Mouse (Mus musculus) liver, adult (tissue): ENCODE results near the gene Man2a2.

Source experiments
- GATA4 ChIP-seq: IDR thresholded peaks from 2 replicates; pipeline ENCODE4 v1.6.1; 2014; ENCODE audit warnings: mild to moderate bottlenecking, low read length; ENCODE audit not compliant: insufficient replicate concordance

Man2a2 gene

DNA sequence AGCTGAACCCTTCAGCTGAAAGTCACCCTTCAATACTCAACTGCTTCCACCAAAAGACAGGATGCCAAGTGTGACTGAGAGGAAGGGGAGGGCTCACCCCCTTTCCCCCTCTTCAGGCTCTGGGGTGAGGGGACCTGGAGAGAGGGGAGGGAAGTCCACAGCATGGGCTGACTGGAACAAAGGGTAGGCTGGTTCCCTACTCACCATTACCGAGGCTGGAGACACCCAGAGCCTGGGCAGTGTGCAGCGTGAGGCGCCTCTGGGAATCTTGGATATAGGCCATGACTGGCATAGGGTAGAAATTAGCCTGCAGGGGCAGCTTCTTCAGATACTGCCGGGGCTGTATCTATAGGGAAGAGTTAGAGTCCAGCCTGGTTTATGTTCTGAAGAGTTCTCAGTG is 13.1 kb downstream of the Man2a2 start:
- TF ChIP-seq GATA4, result no peak

DNA sequence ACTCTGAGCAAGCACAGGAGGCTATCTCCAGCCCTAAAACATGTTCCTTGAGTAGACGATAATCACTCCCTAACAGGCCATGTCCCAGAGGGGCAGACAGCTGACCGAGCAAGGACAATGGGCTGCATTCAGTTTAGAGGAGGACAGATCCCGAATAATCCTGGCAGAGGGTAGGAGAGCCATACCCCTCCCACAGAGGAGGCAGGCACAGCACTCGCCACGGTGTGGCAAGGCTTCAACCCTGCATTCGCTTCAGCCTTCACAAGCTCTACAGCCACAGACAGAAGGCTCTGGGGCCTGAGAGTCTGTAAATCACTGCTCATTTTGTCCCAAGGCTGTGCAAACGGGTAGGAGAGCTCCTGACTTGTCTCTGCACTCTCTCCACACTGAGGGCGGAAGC is 14.0 kb downstream of the Man2a2 start:
- TF ChIP-seq GATA4, result no peak

DNA sequence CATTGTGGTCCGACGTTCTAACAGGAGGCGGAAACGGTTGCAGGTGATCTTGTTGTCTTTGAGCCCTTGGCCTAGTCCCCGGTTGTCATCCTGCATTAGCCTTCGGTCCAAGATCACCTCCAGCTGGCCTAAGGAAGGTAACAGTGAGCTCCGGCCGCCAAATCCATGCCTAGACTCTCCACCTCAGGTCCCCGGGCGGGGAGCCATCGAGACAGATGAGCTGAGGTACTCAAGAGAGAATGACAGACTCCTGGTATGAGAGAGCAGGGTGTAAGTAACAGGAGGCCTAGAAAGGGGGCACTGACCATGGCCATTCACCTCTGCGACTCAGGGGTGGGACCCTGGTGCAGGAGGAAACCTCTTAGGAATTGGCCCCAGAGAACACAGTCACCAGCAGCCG is 14.8 kb downstream of the Man2a2 start:
- no peak for TF ChIP-seq GATA4

DNA sequence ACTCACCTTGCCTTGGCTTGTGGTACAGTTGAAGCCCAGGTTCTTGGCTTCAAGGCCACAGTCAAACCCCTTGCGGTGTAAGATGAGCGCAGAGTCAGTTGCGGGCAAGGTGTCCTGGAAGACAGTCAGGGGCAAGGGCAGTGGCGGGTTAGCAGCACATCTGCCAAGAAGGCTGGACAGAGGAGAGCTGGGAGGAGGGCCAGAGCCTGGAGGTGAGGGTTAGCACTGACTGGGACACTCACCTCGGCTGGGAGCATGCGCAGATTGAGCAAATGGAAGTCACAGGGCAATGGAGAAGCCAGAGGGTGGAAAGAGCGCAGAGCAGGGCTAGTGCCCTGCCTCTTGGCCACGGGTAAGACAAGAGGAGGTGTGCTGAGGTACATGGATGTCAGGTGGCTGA is 18.3 kb downstream of the Man2a2 start:
- TF ChIP-seq GATA4, result no peak

DNA sequence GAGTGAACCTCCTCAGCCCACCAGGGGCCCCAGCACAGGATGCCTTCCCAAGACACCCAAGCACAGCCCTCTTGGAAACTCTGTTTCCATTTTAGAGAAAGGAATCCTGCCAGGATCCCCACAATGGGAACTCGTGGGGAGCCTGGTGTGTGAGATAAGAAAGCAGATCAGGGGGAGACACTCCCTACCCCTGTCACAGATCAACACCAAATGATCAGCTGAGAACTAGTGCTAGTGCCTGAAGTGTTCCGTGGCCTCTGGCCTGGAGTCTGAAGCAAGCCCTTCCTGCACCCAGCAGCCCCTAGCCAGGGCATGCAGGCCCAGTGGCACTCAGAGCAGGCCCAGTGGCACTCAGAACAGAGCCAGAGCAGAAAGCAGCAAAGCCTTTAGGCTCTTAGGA is 20.4 kb downstream of the Man2a2 start:
- no peak for TF ChIP-seq GATA4

DNA sequence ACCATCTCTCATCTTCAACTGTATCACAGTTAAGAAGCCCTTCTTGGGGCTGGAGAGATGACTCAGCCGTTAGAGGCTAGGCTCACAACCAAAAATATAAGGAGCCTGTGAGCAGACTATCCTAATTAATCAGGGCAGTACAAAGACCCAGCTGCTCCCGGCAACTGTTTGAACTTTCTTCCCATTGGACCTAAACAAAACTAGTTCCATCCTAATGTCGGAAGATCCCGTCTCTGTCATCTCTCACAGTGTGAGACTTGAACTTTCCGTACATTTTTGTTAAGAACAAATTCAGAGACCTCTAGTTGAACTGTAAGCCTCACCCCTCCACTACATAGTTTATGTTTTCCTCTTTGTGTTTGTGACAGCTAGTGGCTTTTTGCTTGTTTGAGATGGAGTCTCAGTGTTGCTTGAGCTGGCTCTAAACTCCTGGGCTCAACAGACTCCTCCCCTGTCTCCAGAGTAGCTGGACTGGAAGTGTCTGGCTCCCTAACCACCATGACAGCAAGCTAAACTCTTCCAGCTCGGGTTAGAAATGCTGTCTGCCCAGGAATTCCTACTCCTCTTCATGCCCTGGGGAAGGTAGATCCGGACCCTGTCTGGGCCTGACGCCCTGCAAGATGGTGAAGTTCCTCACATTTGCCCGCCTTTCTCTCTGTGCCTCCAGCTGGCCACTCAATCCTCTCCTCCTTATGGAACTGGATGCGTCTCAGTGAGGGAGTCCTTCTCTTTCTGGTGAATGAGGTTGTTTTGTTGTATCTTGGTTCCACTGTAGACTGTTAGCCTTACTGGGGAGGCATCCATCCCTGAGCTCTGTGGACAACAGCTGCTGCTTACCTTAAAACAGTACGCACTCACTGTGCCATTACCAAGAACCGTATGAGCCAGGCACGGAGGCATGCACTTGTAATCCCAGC is 23.2 kb downstream of the Man2a2 start:
- TF ChIP-seq GATA4, result no peak

DNA sequence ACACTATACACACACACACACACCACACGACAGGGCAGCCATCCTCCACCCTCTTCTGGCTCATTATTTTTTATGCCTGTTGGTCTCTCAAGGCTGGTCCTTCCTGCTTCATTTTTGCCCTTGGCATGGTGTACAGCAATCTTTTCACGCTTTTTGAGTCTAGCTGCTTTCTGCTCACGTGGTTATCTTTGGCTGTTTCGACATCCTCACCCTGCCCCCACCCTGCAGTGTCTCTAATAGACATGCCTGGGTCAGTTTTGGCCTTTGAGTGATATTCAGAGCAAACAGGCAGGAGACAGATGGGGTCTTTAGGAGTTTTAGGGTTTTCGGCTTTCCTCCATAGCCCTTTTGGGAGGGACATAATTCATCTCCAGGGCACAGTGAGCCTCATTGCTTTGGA is 24.3 kb downstream of the Man2a2 start:
- no peak for TF ChIP-seq GATA4

DNA sequence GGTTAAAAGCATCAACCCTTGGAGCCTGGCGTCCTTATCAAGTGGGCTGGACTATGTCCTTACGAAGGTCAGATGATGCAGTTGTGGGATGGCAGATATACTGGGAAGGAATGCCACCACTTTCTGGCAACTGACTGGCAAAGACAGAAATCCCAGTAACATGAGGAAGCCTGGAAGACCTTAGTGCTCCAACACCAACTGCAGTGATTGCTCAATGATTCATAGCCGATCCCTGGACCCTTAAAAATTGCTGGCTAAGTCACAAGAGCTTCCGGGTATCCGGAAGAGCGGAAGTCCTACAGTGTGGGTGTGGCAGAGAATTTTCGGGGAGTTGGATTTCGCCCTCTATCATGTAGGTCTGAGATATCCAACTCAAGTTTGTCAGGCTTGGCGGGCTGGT is 25.0 kb downstream of the Man2a2 start:
- TF ChIP-seq GATA4, result no peak

DNA sequence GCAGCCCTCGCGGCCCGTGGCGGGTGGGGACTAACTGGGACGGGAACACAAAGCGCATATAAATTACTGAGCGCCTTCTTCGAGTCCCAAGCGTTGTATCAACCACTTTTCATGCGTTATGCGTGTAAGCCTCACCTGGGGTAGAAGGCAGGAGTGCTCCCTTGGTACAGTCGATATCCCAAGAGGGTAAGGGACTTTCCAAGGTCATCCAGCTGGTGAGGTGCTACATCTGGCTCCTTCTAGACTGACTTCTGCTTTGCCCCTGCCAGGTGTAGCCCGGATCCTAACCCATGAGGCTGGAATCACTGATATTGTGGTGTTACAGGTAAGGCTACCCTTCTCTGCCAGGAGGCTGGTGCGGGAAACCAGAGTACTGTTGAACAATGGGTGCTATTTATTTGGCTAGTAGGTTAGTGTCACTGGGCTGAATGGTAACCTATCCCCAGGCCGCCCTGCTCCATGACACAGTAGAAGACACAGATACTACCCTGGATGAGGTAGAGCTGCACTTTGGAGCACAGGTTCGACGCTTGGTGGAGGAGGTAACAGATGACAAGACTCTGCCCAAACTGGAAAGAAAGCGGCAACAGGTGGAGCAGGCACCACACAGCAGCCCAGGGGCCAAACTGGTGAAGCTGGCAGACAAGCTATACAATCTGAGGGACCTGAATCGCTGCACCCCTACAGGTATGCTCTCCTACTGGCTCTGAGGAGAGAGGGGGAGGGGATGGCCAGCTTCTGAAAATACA is 27.7 kb downstream of the Man2a2 start:
- no peak for TF ChIP-seq GATA4

DNA sequence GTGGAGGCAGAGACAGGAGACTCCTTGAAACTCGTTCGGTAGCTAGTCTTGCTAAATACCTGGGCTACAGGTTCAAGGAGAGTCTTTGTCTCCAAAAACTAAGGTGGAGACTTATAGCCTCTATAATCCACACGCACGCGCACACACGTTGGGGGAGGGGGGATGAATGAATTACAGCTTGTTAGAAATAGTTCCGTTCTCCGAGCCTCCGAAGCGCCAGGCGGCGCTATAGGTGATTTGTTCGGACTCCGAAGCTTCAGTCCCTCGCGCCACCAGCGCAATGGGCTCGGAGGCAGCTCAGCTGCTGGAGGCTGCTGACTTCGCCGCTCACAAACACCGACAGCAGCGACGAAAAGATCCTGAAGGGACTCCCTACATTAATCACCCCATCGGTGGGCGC is 28.3 kb downstream of the Man2a2 start, which contains the start of gene Hddc3:
TSS of gene Hddc3 (plus strand) at position 247 of the 400 bp plus-strand sequence.
- TF ChIP-seq GATA4, result no peak

DNA sequence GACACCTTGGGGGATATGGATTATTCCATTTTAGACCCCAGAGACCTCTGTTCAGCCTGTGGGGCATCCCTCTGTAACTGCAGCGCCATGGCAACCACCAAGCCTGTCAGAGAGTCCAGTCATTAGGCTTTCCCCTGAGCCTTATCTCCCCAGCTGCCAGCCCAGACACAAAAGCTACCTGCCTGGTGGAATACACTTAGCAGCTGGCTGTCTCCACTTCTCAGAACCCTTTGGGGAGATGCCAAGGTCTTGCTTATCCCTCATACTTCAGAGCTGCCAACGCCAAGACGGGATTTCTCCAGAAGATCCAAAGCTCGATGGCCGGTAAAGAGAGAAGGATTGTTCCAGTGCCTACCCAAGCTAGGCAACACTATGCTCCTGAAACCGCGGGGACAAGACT is 29.4 kb downstream of the Man2a2 start:
- TF ChIP-seq GATA4, result no peak

DNA sequence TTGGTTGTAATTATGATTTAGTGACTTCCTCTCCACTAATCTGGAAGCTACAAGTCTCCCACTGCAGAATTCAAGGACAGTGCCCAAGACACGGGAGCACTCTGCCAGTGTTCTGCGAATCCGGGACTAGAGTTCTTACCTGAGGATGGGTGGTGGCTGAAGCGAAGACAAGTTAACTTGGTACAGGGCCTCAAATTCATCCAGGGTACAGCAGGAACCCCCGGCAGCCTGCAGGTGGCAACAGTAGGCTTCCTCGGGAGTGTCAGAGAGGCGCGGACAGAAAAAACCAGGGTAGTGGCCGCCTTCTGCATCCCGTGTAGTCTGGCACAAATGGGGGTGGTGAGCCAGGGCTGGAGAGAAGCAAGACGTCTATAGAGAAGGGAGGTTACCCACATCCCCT is 30.4 kb downstream of the Man2a2 start, which contains the start of gene Unc45a:
TSS of gene Unc45a (minus strand) at position 213 of the 400 bp plus-strand sequence.
- no peak for TF ChIP-seq GATA4

DNA sequence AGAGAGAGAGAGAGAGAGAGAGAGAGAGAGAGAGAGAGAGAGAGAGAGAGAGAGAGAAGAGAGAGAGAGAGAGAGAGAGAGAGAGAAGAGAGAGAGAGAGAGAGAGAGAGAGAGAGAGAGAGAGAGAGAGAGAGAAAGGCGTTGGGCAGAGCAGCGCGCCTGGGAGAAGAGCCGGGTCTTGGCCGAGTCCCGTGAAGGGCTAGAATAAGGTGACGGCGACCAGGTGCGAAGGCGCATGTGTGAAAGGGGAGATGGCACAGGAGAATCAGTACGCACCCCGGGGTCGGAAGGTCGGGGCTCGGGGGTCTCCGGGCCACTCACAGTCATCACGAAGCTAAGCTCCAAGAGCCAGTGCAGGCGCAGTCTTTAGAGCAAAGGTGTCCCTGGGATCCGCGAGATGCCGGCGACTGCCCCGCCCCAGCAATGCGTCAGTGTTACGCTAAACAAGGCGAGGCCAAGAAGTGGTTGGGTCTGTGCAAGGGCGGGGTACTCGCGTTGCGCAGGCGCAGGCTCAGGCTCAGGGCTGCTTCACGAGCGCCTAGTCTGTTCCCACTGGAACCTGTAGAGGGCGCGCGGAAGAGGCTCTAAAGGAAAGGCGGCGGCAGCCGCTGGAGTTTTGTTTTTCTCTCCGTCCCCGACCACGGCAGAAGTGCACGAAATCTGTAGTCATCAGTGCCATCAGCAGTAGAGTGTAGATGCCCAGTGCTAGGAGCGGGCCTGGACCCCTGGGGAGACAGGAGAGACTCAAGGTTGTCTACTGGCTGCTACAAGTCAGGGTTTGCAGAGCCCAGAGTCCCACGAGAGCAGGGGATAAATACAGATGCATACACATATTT is 31.2 kb downstream of the Man2a2 start:
- no peak for TF ChIP-seq GATA4

DNA sequence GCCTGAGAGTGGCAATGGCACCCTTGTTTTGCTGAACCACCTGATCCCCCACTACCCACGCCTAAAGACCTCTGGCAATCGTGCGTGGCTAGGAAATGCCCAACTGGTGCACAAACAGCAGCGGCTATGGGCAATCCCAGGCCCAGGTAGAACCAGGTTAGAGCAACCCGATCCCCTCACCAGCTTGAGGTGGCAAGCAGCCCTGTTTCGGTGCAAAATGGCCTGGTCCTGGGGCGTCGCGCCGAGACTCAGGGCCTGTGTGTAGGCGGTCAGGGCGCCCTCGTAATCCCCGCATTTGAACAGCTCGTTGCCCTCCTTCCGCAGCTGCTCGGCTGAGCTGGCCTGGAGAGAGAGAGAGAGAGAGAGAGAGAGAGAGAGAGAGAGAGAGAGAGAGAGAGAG is 31.8 kb downstream of the Man2a2 start:
- TF ChIP-seq GATA4, result no peak

DNA sequence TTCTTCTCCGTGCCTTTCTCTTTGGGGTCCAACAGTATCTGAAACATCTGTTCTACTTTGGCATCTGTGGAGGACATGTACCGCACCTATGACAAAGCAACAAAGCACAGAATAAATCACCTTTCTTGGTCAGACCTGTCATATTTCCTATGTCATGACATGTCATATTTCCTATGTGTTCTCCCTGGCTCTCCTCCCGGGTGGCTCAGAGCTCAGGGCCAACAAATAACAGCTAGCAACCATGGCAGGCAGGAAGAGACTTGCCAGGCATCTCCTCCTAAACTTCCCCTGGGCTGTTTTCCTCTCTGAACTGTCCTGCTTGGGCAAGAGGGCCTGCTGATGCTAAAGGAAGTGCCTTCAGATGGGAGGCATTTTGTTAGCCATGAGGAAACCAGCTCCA is 34.2 kb downstream of the Man2a2 start:
- no peak for TF ChIP-seq GATA4

DNA sequence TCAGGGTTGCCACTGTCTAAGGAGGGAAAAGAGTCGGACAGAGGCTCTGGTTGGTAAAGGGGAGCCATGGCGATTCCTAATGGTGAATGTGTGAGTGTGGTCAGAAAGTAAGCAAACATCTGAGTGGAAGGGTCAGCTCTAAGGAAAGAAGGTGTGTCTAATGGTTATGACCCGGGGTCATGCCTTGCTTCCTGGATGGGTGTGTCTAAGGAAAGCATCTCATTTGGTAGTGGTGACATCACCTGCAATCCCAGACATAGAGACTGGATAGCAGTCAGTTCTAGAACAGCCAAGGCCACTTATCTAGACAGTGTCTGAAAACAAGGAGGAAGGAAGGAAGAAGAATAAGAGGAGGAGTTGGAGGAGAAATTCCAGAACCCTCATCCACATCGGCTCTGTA is 36.3 kb downstream of the Man2a2 start:
- no peak for TF ChIP-seq GATA4

DNA sequence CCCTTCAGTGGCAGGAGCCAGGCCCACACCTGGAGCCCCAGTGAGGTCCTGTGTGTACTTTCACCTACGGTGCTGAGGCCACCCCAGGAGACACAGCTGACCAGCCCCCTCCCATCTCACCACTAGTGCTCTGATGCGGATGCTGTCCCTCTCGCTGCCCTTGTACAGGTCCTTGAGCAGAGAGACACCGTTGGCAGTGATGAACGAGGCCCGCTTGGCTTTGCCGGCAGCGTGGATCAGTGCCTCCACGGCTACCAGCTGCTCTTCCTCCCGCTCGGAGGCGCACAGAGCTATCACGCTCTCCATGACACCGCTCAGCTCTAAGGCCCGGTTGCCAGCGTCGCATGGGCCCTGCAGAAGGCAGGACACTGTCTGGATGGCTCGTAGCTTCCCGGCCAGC is 39.7 kb downstream of the Man2a2 start:
- no peak for TF ChIP-seq GATA4
